ENCODE assay signal across 8 mouse cellular contexts in genomic region chr10:67537151-67537994, GRCm38 (mm10). TPM values are rescaled to one million over a fixed set of nuclear protein-coding genes. Genes with fewer than 3 reads are reported as not detected.
DNase-seq lines count a peak whose midpoint lies in the region; ATAC-seq lines count a peak whose summit lies in the region.

No protein-coding gene starts in this region.

- peak; percentile 93 for ATAC-seq in embryonic facial prominence, embryonic 14.5 days (ENCODE audit: low read depth)
- peak; percentile 72 for ATAC-seq in kidney, embryonic 14.5 days (ENCODE audit: low FRiP score, low TSS enrichment)
- ATAC-seq in limb, embryonic 15.5 days (ENCODE audit: insufficient number of reproducible peaks, low FRiP score, low TSS enrichment, low read depth): peak; percentile 85

- peak overlapping the region; percentile 65 for H3K9ac ChIP-seq in embryonic facial prominence, embryonic 14.5 days (ENCODE audit: low read depth, low read length)
- peak overlapping the region; percentile 60 for H3K9ac ChIP-seq in kidney, embryonic 14.5 days (ENCODE audit: low read depth, low read length)
- H3K9ac ChIP-seq in limb, embryonic 15.5 days: peak overlapping the region; percentile 35; the same call in 1 of the 2 replicates

- under 1% methylated on average over 45 of the region's 51 CpGs for WGBS in embryonic facial prominence, embryonic 14.5 days
- WGBS in kidney, embryonic 14.5 days: under 1% methylated on average over 51 of the region's 51 CpGs
- under 1% methylated on average over 51 of the region's 51 CpGs for WGBS in limb, embryonic 15.5 days

- H3K27ac ChIP-seq in embryonic facial prominence, embryonic 14.5 days (replicated peaks; ENCODE audit: low read depth, low read length): peak overlapping the region; percentile 9; the same call in 1 of the 2 replicates
- 0 out of 2 replicates have a peak overlapping the region, but pooled peaks have one; percentile 59 for H3K27ac ChIP-seq in kidney, embryonic 14.5 days (ENCODE audit: low read depth, low read length)
- H3K27ac ChIP-seq in limb, embryonic 15.5 days: peak overlapping the region; percentile 69

- H3K9me3 ChIP-seq in embryonic facial prominence, embryonic 14.5 days (ENCODE audit: control insufficient read depth, low read length): no peaks in the 10 kb centered on the region
- H3K9me3 ChIP-seq in kidney, embryonic 14.5 days (ENCODE audit: control insufficient read depth, low read length): no peaks in the 10 kb centered on the region
- H3K9me3 ChIP-seq in limb, embryonic 15.5 days: no peaks in the 10 kb centered on the region

- DNase-seq in 3T3-L1 (ENCODE audit: low read depth, low spot score): peak; percentile 95
- DNase-seq in adrenal gland, postnatal 4 days (ENCODE audit: low spot score in 2 of 2): peak; percentile 64 to 82
- DNase-seq in embryonic facial prominence, embryonic 14.5 days (ENCODE audit: low spot score): peak; percentile 97
- DNase-seq in heart, adult 9 months (ENCODE audit: low spot score in 2 of 2): peak; percentile 90 to 94
- DNase-seq in monocyte, adult 2 months (ENCODE audit: low read depth in 1 of 2, low spot score in 2 of 2): peak; percentile 71 to 88
- DNase-seq in spleen, postnatal 36 days (ENCODE audit: low spot score in 2 of 2): peak; percentile 92 to 93

- H3K4me2 ChIP-seq in embryonic facial prominence, embryonic 14.5 days (ENCODE audit: low read depth, low read length): peak overlapping the region; percentile 99
- H3K4me2 ChIP-seq in kidney, embryonic 14.5 days (replicated peaks; ENCODE audit: low read depth, low read length): peak overlapping the region; percentile 95
- H3K4me2 ChIP-seq in limb, embryonic 15.5 days: peak overlapping the region; percentile 98

- H3K27me3 ChIP-seq in embryonic facial prominence, embryonic 14.5 days (replicated peaks; ENCODE audit: control insufficient read depth, insufficient read depth, low read length): peaks cover 86% of the 10 kb centered on the region
- peaks cover 69% of the 10 kb centered on the region for H3K27me3 ChIP-seq in kidney, embryonic 14.5 days (ENCODE audit: control insufficient read depth, insufficient read depth, low read length)
- peaks cover 85% of the 10 kb centered on the region for H3K27me3 ChIP-seq in limb, embryonic 15.5 days

- H3K4me1 ChIP-seq in embryonic facial prominence, embryonic 14.5 days (ENCODE audit: control insufficient read depth, insufficient read depth, low read length): peaks cover 18% of the 10 kb centered on the region
- H3K4me1 ChIP-seq in kidney, embryonic 14.5 days (ENCODE audit: control insufficient read depth, insufficient read depth, low read length): peaks cover 18% of the 10 kb centered on the region
- peaks cover 46% of the 10 kb centered on the region for H3K4me1 ChIP-seq in limb, embryonic 15.5 days

- H3K36me3 ChIP-seq in embryonic facial prominence, embryonic 14.5 days (ENCODE audit: control insufficient read depth, insufficient read depth, low read length): no peaks in the 10 kb centered on the region
- no peaks in the 10 kb centered on the region for H3K36me3 ChIP-seq in kidney, embryonic 14.5 days (ENCODE audit: control insufficient read depth, insufficient read depth, low read length)
- H3K36me3 ChIP-seq in limb, embryonic 15.5 days: no peaks in the 10 kb centered on the region; the same call in 1 of the 2 replicates

- H3K4me3 ChIP-seq in embryonic facial prominence, embryonic 14.5 days (ENCODE audit: low read depth, low read length): peak overlapping the region; percentile 51
- H3K4me3 ChIP-seq in kidney, embryonic 14.5 days (ENCODE audit: low read length): peak overlapping the region; percentile 62
- H3K4me3 ChIP-seq in limb, embryonic 15.5 days: peak overlapping the region; percentile 70

RNA-seq across cellular contexts. Expression of gene Egr2, which starts 2.1 kb away (rescaled TPM):
- 1 to 10 TPM; 1.6 to 2.1 TPM for total RNA-seq in adrenal gland, postnatal 4 days (2021)
- polyA plus RNA-seq in embryonic facial prominence, embryonic 14.5 days (2014; fragmentation: Nextera tagmentation; extraction: Ambion mirVana): 1.7 and 2.6 TPM in 2 replicates
- polyA plus RNA-seq in kidney, embryonic 14.5 days (2014; fragmentation: Nextera tagmentation; extraction: Ambion mirVana): 0.97 and 0.99 TPM in 2 replicates
- 2.5 and 3.3 TPM in 2 replicates for polyA plus RNA-seq in limb, embryonic 15.5 days (2015; fragmentation: Nextera tagmentation; extraction: Ambion mirVana)

RNA-seq across cellular contexts. Expression of gene Ado, which starts 11.4 kb away (rescaled TPM):
- total RNA-seq in adrenal gland, postnatal 4 days (2021): 10 to 100 TPM; 27.8 to 29.0 TPM
- polyA plus RNA-seq in embryonic facial prominence, embryonic 14.5 days (2014; fragmentation: Nextera tagmentation; extraction: Ambion mirVana): 60.7 and 66.1 TPM in 2 replicates
- 52.6 and 82.1 TPM in 2 replicates for polyA plus RNA-seq in kidney, embryonic 14.5 days (2014; fragmentation: Nextera tagmentation; extraction: Ambion mirVana)
- 58.5 and 60.4 TPM in 2 replicates for polyA plus RNA-seq in limb, embryonic 15.5 days (2015; fragmentation: Nextera tagmentation; extraction: Ambion mirVana)

Comparison
In these comparisons a context has a peak if more than half of its experiments do, and no peak if none do; other contexts are left out.
1. Peak in every context shown above with its lines: DNase-seq, ATAC-seq, H3K4me3 ChIP-seq and H3K27ac ChIP-seq.
2. H3K27ac ChIP-seq: peak in every context shown above with its lines; median percentile 69 in limb, embryonic 15.5 days; 59 in kidney, embryonic 14.5 days; 9 in embryonic facial prominence, embryonic 14.5 days.